Mouse (Mus musculus) layer of hippocampus, adult 9-11 months (tissue): ENCODE data around the gene Vmn1r119.
"Not testable (repeated sequence)": the region's sequence is repeated elsewhere in the genome, so short reads cannot be mapped to it uniquely, and the experiment has no call there.

ENCODE experiments used
- DNase-seq: peaks from one replicate; pipeline ENCODE4 v3.0.0; 2022

The Vmn1r119 gene

DNA sequence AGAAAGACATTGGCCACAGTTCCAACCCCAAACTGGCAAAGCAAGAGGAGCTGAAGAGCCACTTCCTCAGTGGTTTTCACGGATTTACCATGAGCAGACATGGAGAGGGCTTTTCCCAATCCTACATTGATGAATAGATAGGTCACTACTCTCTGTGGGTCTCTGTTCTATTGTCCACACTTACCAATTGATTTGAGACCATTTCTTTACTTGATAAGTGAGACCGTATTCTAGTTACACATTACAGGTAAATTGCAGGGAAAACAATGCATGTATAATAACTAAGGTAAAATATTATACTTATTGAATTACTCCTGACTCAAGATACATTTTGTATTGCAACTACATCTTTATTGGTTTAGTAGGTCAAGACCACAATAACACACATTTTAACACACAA, at the start of gene Vmn1r119:
Vmn1r119 (minus strand) TSS at position 101 of the 400 bp plus-strand sequence.
- not testable (repeated sequence) for DNase-seq

DNA sequence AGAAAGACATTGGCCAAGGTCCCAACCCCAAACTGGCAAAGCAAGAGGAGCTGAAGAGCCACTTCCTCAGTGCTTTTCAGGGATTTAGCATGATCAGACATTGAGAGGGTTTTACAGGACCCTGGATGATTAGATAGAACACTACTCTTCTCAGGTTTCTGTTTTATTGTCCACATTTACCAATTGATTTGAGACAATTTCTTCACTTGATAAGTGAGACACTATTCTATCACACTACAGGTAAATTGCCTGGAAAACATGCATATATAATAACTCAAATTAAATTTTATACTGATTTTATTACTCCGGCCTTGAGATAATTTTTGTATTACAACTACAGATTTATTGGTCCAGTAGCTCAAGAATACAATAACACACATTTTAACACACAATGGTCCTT, 41.4 kb upstream of the Vmn1r119 start, which contains the start of gene Vmn1r120:
Vmn1r120 (minus strand) TSS at position 101 of the 400 bp plus-strand sequence.
- DNase-seq, result not testable (repeated sequence)
